8 mouse cellular contexts compared by ENCODE assay signal in genomic region chr9:121371346-121371891, GRCm38 (mm10).
DNase-seq lines count a peak whose midpoint lies in the region; ATAC-seq and TF ChIP-seq lines count a peak whose summit lies in the region.

No protein-coding gene starts in this region.

- TF ChIP-seq CTCF in left cerebral cortex, adult 2 months (IDR thresholded peaks at IDR 0.05) = no peak

- peaks cover 65% of the 10 kb centered on the region for H3K4me1 ChIP-seq in hindbrain, embryonic 12.5 days
- peaks cover 51% of the 10 kb centered on the region for H3K4me1 ChIP-seq in limb, embryonic 10.5 days

- H3K27ac ChIP-seq in left cerebral cortex, adult 2 months = peak overlapping the region; percentile 82
- peak overlapping the region; percentile 95 for H3K27ac ChIP-seq in hindbrain, embryonic 12.5 days
- H3K27ac ChIP-seq in limb, embryonic 10.5 days = peak overlapping the region; percentile 80

- ATAC-seq in hindbrain, embryonic 12.5 days (ENCODE audit: low FRiP score) = peak; percentile 92

- peak; percentile 53 to 67 for DNase-seq in left cerebral cortex, adult 2 months (ENCODE audit: extremely low spot score in 1 of 2, low spot score in 2 of 2)
- DNase-seq in left cerebral cortex, adult 8-10 months (ENCODE audit: low spot score in 2 of 2) = no peak
- peak; percentile 88 to 91 for DNase-seq in cerebellum, postnatal 10 days
- DNase-seq in frontal cortex, postnatal 10 days (ENCODE audit: low spot score in 2 of 2) = peak; percentile 69 to 70
- DNase-seq in limb, embryonic 10.5 days (ENCODE audit: low spot score) = peak; percentile 97
- DNase-seq in mesoderm, embryonic 11.5 days (ENCODE audit: low read depth, low spot score) = peak; percentile 92
- peak; percentile 16 for DNase-seq in spleen, adult 12 weeks (ENCODE audit: low spot score)

- H3K4me3 ChIP-seq in left cerebral cortex, adult 2 months = peak overlapping the region; percentile 32
- peak overlapping the region; percentile 23 for H3K4me3 ChIP-seq in hindbrain, embryonic 12.5 days
- peak overlapping the region; percentile 42 for H3K4me3 ChIP-seq in limb, embryonic 10.5 days

- no peaks in the 10 kb centered on the region for H3K27me3 ChIP-seq in hindbrain, embryonic 12.5 days
- no peaks in the 10 kb centered on the region for H3K27me3 ChIP-seq in limb, embryonic 10.5 days (ENCODE audit: low read depth, poor library complexity, severe bottlenecking)

- peak overlapping the region; percentile 55 for H3K4me2 ChIP-seq in hindbrain, embryonic 12.5 days (replicated peaks)

- intact Hi-C loops in left cerebral cortex, adult 2 months (cut with DNase I) = loop anchor here (2.0 kb wide), 2 partner anchors 17 to 75 kb away; partner anchors contain the start of gene Trak1

- H3K9me3 ChIP-seq in hindbrain, embryonic 12.5 days (replicated peaks) = no peaks in the 10 kb centered on the region
- no peaks in the 10 kb centered on the region for H3K9me3 ChIP-seq in limb, embryonic 10.5 days (replicated peaks)

- H3K9ac ChIP-seq in hindbrain, embryonic 12.5 days = peak overlapping the region; percentile 58

- H3K36me3 ChIP-seq in hindbrain, embryonic 12.5 days = no peaks in the 10 kb centered on the region
- no peaks in the 10 kb centered on the region for H3K36me3 ChIP-seq in limb, embryonic 10.5 days

- WGBS in hindbrain, embryonic 12.5 days = 3% methylated on average over 16 of the region's 18 CpGs
- 1% methylated on average over 18 of the region's 18 CpGs for WGBS in limb, embryonic 10.5 days

Comparison
In these comparisons a context has a peak if more than half of its experiments do, and no peak if none do; other contexts are left out.
1. DNase-seq: peak in left cerebral cortex, adult 2 months (2 of 2), cerebellum, postnatal 10 days (2 of 2), frontal cortex, postnatal 10 days (2 of 2), limb, embryonic 10.5 days (single experiment), mesoderm, embryonic 11.5 days (single experiment) and spleen, adult 12 weeks (single experiment); none in left cerebral cortex, adult 8-10 months (0 of 2).
2. Peak in every context shown above with its lines, with median percentiles within 50 percentile points of each other: H3K27ac ChIP-seq and H3K4me3 ChIP-seq.